Mouse (Mus musculus): ENCODE results near the gene Neb.
"Not testable (repeated sequence)": the region's sequence is repeated elsewhere in the genome, so short reads cannot be mapped to it uniquely, and the experiment has no call there.

The Neb gene

DNA sequence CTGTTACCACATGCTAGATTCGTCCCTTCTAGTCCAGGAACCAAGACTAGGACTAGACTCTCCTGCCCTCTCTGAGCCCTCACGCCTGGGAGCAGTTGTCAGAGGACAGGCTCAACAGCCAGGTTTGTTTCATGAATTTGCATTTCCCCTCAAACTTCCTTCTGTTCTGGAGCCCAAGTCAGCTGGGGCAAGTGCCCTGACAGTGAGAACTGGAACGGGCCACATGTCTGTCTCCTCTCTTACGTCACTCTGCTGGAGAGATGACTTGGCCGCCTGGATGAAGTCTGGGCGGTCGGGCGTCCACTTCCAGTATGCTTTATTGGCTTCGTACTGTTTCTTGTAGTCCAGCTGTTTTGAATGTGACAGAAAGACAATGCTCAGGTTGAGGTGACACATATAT, 200.5 kb downstream of the Neb start:
- no peak for DNase-seq (ENCODE audit: low spot score)

DNA sequence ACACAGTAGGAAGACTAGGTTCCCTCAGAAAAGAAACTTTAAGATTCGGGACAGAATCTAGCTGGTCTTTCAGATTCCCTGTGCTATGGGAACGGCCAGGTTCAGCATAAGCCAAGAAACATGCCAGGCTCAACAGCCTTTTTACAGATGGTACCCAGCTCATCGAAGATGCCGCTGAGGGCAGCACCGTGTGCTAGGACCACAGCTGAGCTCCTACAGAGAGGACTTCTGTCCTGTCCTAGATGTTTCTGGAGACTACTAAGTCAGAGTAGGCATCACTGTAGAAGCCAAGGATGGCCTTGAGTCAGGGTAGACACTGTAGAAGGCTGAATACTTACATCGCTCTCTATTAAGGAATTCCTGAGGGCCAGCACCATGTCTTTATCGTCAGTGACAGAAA, 201.1 kb downstream of the Neb start:
- no peak for DNase-seq (ENCODE audit: low spot score)

DNA sequence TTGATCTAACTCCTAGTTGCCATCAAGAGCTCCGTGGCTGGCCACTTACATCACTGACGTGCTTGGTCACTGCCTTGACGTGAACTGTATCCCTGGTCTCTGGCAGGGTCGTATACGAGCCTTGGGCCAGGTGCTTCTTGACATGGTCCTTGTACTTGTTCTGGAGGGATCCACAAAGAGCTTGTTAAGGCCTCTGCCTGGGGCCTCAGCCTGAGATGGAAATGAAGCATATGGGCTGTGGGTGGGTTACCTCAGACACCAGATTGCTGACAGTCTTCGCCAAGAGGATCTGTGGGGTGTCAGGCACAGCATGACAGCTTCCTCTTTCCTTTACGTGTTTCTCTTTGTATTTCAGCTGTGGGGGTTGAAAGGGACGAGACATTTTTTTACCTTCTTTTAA, 201.7 kb downstream of the Neb start:
- DNase-seq (ENCODE audit: low spot score) = no peak

- no peak for DNase-seq (ENCODE audit: low spot score)
Observed at GRCm38 (mm10) chr2:52174951-52175350, 203.3 kb downstream of the Neb start.

DNA sequence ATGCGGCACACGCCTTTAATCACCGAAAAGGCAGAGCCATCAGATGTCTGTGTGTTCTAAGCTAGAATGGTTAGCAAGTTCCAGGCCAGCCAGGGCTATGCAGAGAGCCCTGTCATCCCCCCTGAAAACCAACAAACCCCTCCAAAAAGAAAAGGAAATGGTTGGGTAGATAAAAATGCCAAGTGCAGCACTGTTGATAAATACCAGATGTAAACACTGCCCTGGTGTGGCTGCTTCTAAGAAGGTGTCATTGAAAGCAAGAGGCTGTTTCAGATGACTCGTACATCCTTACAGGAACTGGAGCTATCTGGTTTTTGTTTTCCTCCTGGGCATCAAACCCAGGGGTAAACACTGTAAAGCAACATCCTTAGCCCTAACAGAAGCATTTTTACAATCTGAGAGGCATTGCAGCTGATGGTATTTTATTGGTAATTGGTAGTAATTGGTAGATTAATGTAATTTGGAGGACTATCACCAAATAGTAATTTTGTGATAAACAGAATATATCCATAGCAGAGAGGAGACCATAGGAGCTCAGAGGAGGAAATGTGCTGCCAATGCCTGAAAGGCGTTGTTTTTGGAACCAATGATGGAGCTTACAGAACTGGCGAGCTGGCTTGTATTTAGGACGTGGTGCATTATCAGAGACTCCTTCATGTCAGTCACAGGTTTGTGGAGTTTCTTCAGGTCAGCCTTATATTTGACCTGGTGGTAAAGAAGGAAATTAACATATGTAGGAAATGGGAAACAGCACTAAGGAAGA, 208.8 kb downstream of the Neb start:
- no peak for DNase-seq (ENCODE audit: low spot score)

- DNase-seq (ENCODE audit: low spot score) = no peak
Observed at GRCm38 (mm10) chr2:52153064-52153463, 225.2 kb downstream of the Neb start.

DNA sequence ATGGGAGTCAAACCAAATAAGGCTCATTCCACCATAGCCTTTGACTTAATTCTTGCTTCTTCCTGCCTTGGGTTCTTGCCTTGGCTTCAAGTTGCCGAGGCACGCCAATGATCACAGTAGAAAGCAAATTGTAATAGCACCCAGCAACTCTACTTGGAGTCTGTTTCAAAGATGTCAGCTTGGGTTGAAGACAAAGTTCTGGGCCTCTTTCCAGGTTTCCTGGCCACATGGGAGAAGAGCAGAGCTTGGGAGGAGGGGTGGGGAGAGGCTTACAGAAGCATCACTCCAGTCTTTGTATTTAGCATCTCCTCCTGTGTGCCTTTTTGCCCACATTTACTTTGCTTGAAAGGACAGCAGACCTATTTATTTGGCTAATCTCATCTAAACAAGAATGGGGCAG, 244.9 kb downstream of the Neb start:
- DNase-seq (ENCODE audit: low spot score) = no peak

DNA sequence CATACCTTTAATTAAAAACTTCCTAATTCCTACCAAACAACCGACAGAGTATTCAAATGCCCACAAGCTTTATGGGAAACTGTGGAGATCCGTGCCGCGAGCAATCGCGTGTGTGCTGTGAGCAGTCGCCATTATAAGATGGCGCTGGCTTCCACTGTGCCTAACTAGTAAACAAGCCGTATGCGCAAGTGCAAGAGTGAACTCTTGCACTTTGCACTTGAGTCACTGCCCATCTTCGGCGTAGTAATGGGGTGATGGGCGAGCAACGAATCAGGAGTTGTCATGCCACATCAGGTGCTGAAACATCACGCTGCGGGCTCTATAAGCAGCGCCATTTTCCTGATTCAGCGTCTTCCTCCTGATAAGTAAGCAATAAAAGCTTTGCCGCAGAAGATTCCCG, 246.9 kb downstream of the Neb start:
- DNase-seq (ENCODE audit: low spot score) = not testable (repeated sequence)

- DNase-seq (ENCODE audit: low spot score) = peak; percentile 20
Observed at GRCm38 (mm10) chr2:52114086-52114485, 264.2 kb downstream of the Neb start.
